In the genomic region with DNA sequence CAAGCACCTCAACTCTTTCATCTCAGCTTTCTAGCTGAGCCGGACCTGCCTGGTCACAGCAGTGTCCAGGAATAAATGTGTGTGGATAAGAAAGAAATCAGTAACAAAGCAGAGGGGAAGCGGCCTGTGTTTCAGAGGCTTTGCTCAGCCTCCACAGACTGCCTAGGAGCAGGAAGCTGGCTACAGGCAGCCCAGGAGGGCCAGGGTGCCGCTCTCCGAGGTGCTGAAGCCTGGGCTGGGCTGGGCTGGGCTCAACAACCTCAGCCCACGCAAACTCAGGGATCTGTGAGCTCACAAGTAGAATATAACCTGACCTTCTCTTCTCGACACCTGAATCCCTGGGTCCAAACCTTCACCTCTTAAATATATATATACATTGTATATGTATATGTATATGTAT, we compare ENCODE assay signal across 9 mouse cellular contexts. TPM values are rescaled to one million over a fixed set of nuclear protein-coding genes. Genes with fewer than 3 reads are reported as not detected.
DNase-seq lines count a peak whose midpoint lies in the region; ATAC-seq and TF ChIP-seq lines count a peak whose summit lies in the region.
"Had no signal": no experiment of that assay in that cellular context is flagged by ENCODE, and none has a peak within 500 bp of the region (broad histone marks: within the 10 kb centered on the region; RNA-seq: fewer than 3 reads in every experiment).

No protein-coding gene starts in this region.

- TF ChIP-seq POLR2A in heart, adult 2 months (IDR thresholded peaks at IDR 0.05; ENCODE audit: insufficient read depth, low read depth, low read length) = no peak

- DNase-seq in heart, adult 2 months = peak; percentile 31 to 55
- no peak for DNase-seq in heart, adult 11 months
- DNase-seq in G1E (ENCODE audit: low spot score) = peak; percentile 24
- DNase-seq in fibroblast of lung, adult 2 months (ENCODE audit: low read depth) = peak; percentile 17
- DNase-seq in kidney, postnatal 36 days = peak; percentile 45 to 83
- DNase-seq in frontal cortex, adult 2 months (ENCODE audit: extremely low spot score in 1 of 2, low spot score in 1 of 2) = no peak
- no peak for DNase-seq in left cerebral cortex, adult 8-10 months (ENCODE audit: low spot score in 2 of 2)

- no peak overlapping the region for H3K9ac ChIP-seq in heart, adult 2 months (ENCODE audit: low read depth, low read length)
- H3K9ac ChIP-seq in neural tube, embryonic 13.5 days = no peak overlapping the region
- H3K9ac ChIP-seq: limb, embryonic 15.5 days had no signal

- 16% methylated on average over 6 of the region's 6 CpGs for WGBS in heart, adult 2 months
- WGBS in neural tube, embryonic 13.5 days = 36% methylated on average over 6 of the region's 6 CpGs

- H3K9me3 ChIP-seq in G1E (replicated peaks) = peaks cover 70% of the 10 kb centered on the region
- no peaks in the 10 kb centered on the region for H3K9me3 ChIP-seq in neural tube, embryonic 13.5 days
- H3K9me3 ChIP-seq: limb, embryonic 15.5 days had no signal

- ATAC-seq in G1E (ENCODE audit: extremely low read depth, insufficient number of reproducible peaks, low FRiP score, poor library complexity, severe bottlenecking) = no peak
- no peak for ATAC-seq in neural tube, embryonic 13.5 days (ENCODE audit: low read depth)

- TF ChIP-seq EP300 in heart, adult 2 months (IDR thresholded peaks at IDR 0.05; ENCODE audit: insufficient read depth, low read depth, low read length) = no peak

- no peaks in the 10 kb centered on the region for H3K27me3 ChIP-seq in heart, adult 2 months (ENCODE audit: control insufficient read depth, insufficient read depth, low read length)
- no peaks in the 10 kb centered on the region; the same call in 1 of the 2 replicates for H3K27me3 ChIP-seq in G1E (ENCODE audit: insufficient read depth, low read length)
- peaks cover 4% of the 10 kb centered on the region; the same call in 1 of the 2 replicates for H3K27me3 ChIP-seq in neural tube, embryonic 13.5 days

- H3K4me1 ChIP-seq in heart, adult 2 months (ENCODE audit: control insufficient read depth, insufficient read depth, low read length) = no peaks in the 10 kb centered on the region
- H3K4me1 ChIP-seq in G1E (ENCODE audit: insufficient read depth, low read depth, low read length) = no peaks in the 10 kb centered on the region
- H3K4me1 ChIP-seq in neural tube, embryonic 13.5 days (replicated peaks) = peaks cover 29% of the 10 kb centered on the region

- H3K36me3 ChIP-seq in heart, adult 2 months (ENCODE audit: control insufficient read depth, insufficient read depth, low read length) = no peaks in the 10 kb centered on the region
- no peaks in the 10 kb centered on the region for H3K36me3 ChIP-seq in G1E (replicated peaks)
- no peaks in the 10 kb centered on the region for H3K36me3 ChIP-seq in neural tube, embryonic 13.5 days
- H3K36me3 ChIP-seq: limb, embryonic 15.5 days had no signal

- intact Hi-C loops in heart, adult 2 months (cut with DNase I) = no loop called here

- TF ChIP-seq CTCF in heart, adult 2 months (IDR thresholded peaks at IDR 0.05) = no peak
- TF ChIP-seq CTCF in G1E (IDR thresholded peaks at IDR 0.05; ENCODE audit: low read depth, low read length) = no peak

- no peak overlapping the region for H3K4me2 ChIP-seq in neural tube, embryonic 13.5 days
- H3K4me2 ChIP-seq: limb, embryonic 15.5 days had no signal

- H3K4me3 ChIP-seq in heart, adult 2 months = no peak overlapping the region
- H3K4me3 ChIP-seq in G1E (ENCODE audit: low read depth, low read length) = no peak overlapping the region
- no peak overlapping the region for H3K4me3 ChIP-seq in neural tube, embryonic 13.5 days
- H3K4me3 ChIP-seq: limb, embryonic 15.5 days had no signal

- no peaks in the 10 kb centered on the region for H3K79me2 ChIP-seq in heart, adult 2 months (replicated peaks; ENCODE audit: control insufficient read depth, insufficient read depth, low read length)

- H3K27ac ChIP-seq in heart, adult 2 months = no peak overlapping the region
- peak overlapping the region; percentile 73 for H3K27ac ChIP-seq in neural tube, embryonic 13.5 days (replicated peaks)
- H3K27ac ChIP-seq: limb, embryonic 15.5 days had no signal

RNA-seq across cellular contexts. Expression of gene Grm4, which starts 54.6 kb away (rescaled TPM):
- total RNA-seq in heart, adult 2 months (2021) = under 1 TPM; 0.13 to 0.16 TPM
- polyA plus RNA-seq in heart, adult 2 months (2012; rRNA removed) = 0.47 and 0.53 TPM in 2 replicates
- total RNA-seq in G1E (2014; fragmentation: Nextera tagmentation) = not detected in 2 replicates
- 0.05 TPM in 1 of 2 replicates, not detected in the other for total RNA-seq in G1E (2017)
- 0.02 TPM in 1 of 2 replicates, not detected in the other for polyA plus RNA-seq in G1E (2012)
- 3.5 and 4.3 TPM in 2 replicates for polyA plus RNA-seq in neural tube, embryonic 13.5 days (2015; fragmentation: Nextera tagmentation; extraction: Ambion mirVana)
- 39.8 and 50.2 TPM in 2 replicates for polyA plus RNA-seq in frontal cortex, adult 2 months (2012; rRNA removed)
- total RNA-seq in left cerebral cortex, adult 8-10 months (2022) = 10 to 100 TPM; 28.5 to 39.0 (median 32.3) TPM

Comparison
In these comparisons a context has a peak if more than half of its experiments do, and no peak if none do; other contexts are left out.
1. DNase-seq: peak in heart, adult 2 months (2 of 2), G1E (single experiment), fibroblast of lung, adult 2 months (single experiment) and kidney, postnatal 36 days (2 of 2); none in heart, adult 11 months (single experiment), frontal cortex, adult 2 months (0 of 2) and left cerebral cortex, adult 8-10 months (0 of 2).